Mouse (Mus musculus) testis, adult 2 months (tissue): ENCODE measurements at regions not wholly inside any gene's neighbourhood (a gene's known extent, or its start where the extent isn't known, plus 50 kb on each side); places are given as distances from the start of the nearest gene placed in this dataset.

Experiments used
- H3K27ac ChIP-seq: fragments of 200-500 bp; 2 replicates; pipeline ENCODE4 v1.5.1; 2012; ENCODE audit warnings: low read depth, low read length; ENCODE audit not compliant: control insufficient read depth, insufficient read depth
- H3K27me3 ChIP-seq: fragments of 200-500 bp; 2 replicates; pipeline ENCODE4 v1.6.1; 2012; ENCODE audit warnings: mild to moderate bottlenecking, low read length, moderate library complexity; ENCODE audit not compliant: control insufficient read depth, insufficient read depth
- H3K36me3 ChIP-seq: fragments of 200-500 bp; 2 replicates; pipeline ENCODE4 v1.6.1; 2012; ENCODE audit warnings: mild to moderate bottlenecking, low read length; ENCODE audit not compliant: control insufficient read depth, insufficient read depth
- H3K4me1 ChIP-seq: fragments of 200-500 bp; 2 replicates; pipeline ENCODE4 v1.6.1; 2012; ENCODE audit warnings: low read length; ENCODE audit not compliant: control insufficient read depth, insufficient read depth
- H3K4me3 ChIP-seq: fragments of 200-500 bp; 2 replicates; pipeline ENCODE4 v1.5.1; 2012; ENCODE audit warnings: low read depth, mild to moderate bottlenecking, low read length, moderate library complexity, mixed read lengths; ENCODE audit not compliant: control insufficient read depth
- CTCF ChIP-seq: fragments of 200-500 bp; IDR thresholded peaks from 2 replicates; pipeline ENCODE4 v1.5.1; 2012; ENCODE audit warnings: low read depth, mild to moderate bottlenecking, inconsistent platforms, low read length, moderate library complexity; ENCODE audit not compliant: control insufficient read depth, insufficient read depth, insufficient replicate concordance
- POLR2A ChIP-seq: fragments of 200-500 bp; IDR thresholded peaks from 2 replicates; pipeline ENCODE4 v1.6.1; 2012; ENCODE audit warnings: low read depth, mild to moderate bottlenecking, inconsistent platforms, low read length, moderate library complexity; ENCODE audit not compliant: control insufficient read depth

DNA sequence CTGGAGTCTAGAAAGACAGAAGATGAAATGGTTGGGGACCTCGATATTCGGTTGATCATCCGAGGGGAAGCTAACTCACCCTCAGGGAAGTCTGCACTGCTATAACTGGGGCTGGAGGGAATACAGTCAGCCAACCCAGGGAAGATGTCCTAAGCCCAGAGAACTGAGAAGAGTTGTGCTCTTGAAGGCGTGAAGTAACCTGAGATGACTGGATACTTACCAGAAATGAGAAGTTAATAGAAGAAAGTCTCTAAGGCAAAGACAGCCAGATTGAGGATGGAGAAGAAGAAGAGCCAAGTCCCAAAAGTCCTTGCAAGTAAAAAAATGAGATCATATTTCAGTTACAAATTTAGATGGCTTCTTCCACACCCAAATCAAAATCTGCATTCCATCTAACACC, 146.5 kb upstream of the Usp24 start:
- TF ChIP-seq CTCF (no peak), POLR2A (no peak)
- Histone ChIP-seq H3K4me3 (no peak overlapping the region), H3K4me1 (no peaks in the 10 kb centered on the region), H3K27ac (no peak overlapping the region), H3K27me3 (no peaks in the 10 kb centered on the region), H3K36me3 (no peaks in the 10 kb centered on the region)

DNA sequence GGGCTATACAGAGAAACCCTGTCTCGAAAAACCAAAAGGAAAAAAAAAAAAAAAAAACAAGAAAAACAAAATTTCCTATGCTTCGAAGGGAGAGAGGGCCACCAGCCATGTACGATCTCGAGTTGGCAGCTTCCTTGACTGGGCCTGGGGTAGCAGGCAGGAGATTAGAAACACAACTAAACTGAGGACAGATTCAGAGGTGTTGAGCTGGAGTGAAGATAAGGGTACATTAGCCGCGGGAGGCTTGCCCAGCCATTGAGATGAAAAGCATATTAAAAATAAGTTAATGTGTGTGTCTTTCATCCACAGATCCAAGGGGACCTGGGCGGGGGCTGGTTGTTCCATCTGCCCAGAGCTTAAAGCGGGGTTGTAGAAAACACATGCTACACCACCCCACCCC, 145.3 kb upstream of the Usp24 start:
- TF ChIP-seq POLR2A (no peak), CTCF (no peak)
- Histone ChIP-seq H3K27me3 (no peaks in the 10 kb centered on the region), H3K4me1 (no peaks in the 10 kb centered on the region), H3K4me3 (no peak overlapping the region), H3K27ac (no peak overlapping the region), H3K36me3 (no peaks in the 10 kb centered on the region)

DNA sequence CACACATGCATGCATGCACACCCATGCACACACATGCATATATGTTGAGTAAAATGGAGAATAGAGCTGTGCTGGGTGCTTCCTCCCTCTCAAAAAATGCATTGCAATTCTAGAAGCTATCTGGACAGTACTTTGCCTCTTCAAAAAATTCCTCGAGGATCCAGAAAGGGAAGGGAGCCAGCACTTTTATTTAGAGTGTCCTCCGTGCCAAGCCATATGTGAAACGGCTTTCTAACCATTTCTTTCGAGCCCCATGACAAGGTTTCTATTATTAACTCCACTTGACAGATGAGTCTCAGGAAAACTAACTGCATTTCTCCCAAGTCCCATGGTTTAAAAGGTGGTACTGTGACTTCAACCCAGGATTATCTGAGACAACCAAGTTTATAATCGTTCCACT, 140.7 kb upstream of the Usp24 start:
- Histone ChIP-seq H3K36me3 (no peaks in the 10 kb centered on the region), H3K4me3 (no peak overlapping the region), H3K27ac (no peak overlapping the region), H3K4me1 (no peaks in the 10 kb centered on the region), H3K27me3 (no peaks in the 10 kb centered on the region)
- TF ChIP-seq CTCF (no peak), POLR2A (no peak)

DNA sequence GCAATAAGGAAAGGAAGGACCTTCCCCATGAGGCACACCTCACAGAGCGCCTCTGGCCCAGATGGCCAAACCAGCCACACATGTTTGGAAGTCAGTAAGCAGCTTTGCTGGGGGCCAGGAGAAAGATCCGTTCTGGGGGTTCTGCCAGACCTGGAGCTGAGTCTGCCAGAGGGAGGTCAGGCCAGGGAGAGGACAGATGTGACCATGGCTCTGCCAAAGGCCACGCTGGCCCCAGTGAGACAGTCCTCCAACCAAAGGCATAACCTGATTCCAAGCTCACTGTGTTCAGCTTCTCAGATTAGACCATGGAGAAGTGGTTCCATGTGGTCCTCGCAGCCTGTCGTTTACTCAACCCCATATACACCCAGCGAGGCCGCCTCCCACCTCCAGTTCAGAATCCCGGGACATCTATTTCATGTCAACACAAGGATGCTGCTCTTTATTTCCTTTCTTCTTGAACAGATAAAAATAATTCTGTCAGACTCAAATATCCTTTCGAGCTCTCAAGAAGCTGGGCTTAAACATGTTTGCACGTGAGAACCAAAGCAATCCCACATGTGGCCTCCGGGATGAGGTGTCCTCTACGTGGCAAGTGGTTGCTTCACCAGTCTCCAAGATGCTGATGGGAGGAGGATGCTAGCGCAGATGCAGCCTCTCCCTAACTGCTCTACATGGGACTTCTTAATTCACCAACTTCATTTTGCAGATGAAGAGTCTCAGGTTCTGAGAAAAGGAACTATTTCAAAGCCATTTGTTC, 130.1 kb upstream of the Usp24 start:
- Histone ChIP-seq H3K4me1 (no peaks in the 10 kb centered on the region), H3K27me3 (no peaks in the 10 kb centered on the region), H3K36me3 (no peaks in the 10 kb centered on the region), H3K4me3 (no peak overlapping the region), H3K27ac (no peak overlapping the region)
- TF ChIP-seq POLR2A, result no peak
- no peak for TF ChIP-seq CTCF

DNA sequence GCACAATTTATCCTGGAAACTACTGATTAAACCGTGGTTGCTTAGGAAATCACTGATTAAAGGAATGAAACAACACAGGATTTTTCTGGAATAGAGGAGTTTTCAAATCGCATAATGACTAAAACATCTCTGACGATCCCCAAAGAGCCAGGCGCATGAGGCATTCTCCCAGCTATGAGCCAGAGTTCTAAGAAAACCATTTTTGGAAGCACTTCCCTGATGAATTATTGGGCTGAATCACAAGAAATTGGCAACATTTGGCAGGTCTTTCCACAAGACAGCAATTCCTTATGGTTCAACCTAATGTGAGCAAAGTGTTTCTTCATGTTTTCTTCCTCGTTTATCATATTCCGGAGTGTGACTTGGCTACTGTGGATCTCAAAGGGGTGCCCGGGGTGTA, 129.3 kb upstream of the Usp24 start:
- H3K36me3 ChIP-seq, result no peaks in the 10 kb centered on the region
- H3K27ac ChIP-seq, result 0 out of 2 replicates have a peak overlapping the region, but pooled peaks have one; percentile 44
- H3K4me3 ChIP-seq, result no peak overlapping the region
- TF ChIP-seq CTCF (no peak), POLR2A (no peak)
- no peaks in the 10 kb centered on the region for H3K27me3 ChIP-seq
- H3K4me1 ChIP-seq, result no peaks in the 10 kb centered on the region

DNA sequence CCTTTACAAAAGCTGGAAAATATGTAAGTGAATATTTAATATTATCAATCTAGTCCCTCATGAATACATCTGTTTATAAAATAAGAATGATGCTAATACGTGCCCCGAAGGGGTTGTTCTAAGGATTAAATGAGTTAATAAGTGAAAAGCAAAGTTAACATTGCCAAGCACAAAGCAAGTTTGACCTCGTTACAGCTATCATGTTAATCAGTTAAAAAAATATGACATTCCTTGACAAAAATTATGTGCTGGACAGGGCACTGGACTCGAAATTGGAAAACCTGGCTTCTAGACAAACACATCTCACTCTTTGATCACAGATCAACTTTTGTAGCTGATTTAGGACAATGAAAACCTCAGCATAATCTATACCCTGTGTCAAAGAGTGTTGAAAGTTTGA, 125.8 kb upstream of the Usp24 start:
- Histone ChIP-seq H3K4me3 (no peak overlapping the region), H3K27ac (no peak overlapping the region), H3K27me3 (no peaks in the 10 kb centered on the region), H3K36me3 (no peaks in the 10 kb centered on the region), H3K4me1 (no peaks in the 10 kb centered on the region)
- TF ChIP-seq CTCF, result no peak
- no peak for TF ChIP-seq POLR2A

DNA sequence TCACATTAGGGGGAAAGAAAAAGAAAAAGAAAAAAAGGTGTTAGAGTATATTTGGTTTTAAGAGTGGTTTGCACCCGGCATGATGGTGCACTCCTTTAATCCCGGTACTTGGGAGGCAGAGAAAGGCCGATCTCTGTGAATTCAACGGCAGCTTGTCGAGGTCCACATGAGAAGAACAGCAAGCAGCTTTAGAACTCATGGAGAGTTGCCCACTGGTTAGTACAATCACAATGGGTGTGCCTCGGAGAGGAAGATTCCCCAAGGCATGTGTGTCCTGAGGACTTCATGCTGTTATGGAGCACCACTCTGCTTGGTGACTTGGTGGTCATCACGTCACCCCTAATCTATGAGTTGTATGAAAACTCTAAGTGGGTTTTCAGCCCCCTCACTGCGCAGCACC, 124.7 kb upstream of the Usp24 start:
- TF ChIP-seq CTCF (no peak), POLR2A (no peak)
- H3K36me3 ChIP-seq, result no peaks in the 10 kb centered on the region
- H3K4me3 ChIP-seq, result no peak overlapping the region

More for the DNA sequence above, 124.7 kb upstream of the Usp24 start:
- Histone ChIP-seq H3K27ac (no peak overlapping the region), H3K4me1 (no peaks in the 10 kb centered on the region), H3K27me3 (no peaks in the 10 kb centered on the region)
